Comparison of ENCODE assay signal across 1 mouse cellular context in the genomic region with DNA sequence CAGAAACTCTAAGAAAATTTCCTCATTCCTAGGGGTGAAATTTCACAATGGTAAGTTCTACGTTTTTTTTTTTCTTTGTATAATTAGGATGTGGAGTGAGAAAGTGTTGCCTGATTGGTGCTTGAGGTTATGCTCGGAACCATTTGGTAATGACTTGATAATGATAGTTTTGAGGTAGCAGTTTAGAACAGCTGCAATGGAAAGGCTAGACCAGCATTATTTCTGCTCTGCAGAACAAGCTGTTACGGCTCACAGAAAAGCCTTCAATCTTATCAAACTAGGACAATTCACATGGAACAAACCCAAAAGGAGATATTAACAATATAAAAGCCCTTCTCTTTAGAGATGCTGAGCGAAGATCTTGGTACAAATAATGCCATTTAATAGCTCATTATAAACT.
TF ChIP-seq lines count a peak whose summit lies in the region.

No protein-coding gene starts in this region.

TF ChIP-seq in MEL, 35 proteins besides CTCF, POLR2A, EP300 and RAD21 (continued from another document):
- no peak for TF ChIP-seq MEF2A (IDR thresholded peaks at IDR 0.05; ENCODE audit: extremely low read depth, insufficient replicate concordance, low read depth, low read length, poor library complexity, severe bottlenecking)
- TF ChIP-seq BHLHE40 (IDR thresholded peaks at IDR 0.05; ENCODE audit: borderline replicate concordance, low read depth, low read length): no peak
- no peak for TF ChIP-seq TAL1 (IDR thresholded peaks at IDR 0.05; ENCODE audit: low read length)
- TF ChIP-seq TCF12 (IDR thresholded peaks at IDR 0.05; ENCODE audit: low read depth, low read length): peak; percentile 75
- TF ChIP-seq CHD1 (IDR thresholded peaks at IDR 0.05; ENCODE audit: low read depth, low read length): no peak
- TF ChIP-seq KAT2A (conservative IDR thresholded peaks at IDR 0.05; ENCODE audit: low read depth, low read length): no peak
- no peak for TF ChIP-seq MAZ (IDR thresholded peaks at IDR 0.05; ENCODE audit: low read depth, low read length)
- no peak for TF ChIP-seq E2F4 (IDR thresholded peaks at IDR 0.05; ENCODE audit: borderline replicate concordance, low read depth, low read length)
- TF ChIP-seq MAX (IDR thresholded peaks at IDR 0.05; ENCODE audit: low read length): no peak
- no peak for TF ChIP-seq MXI1 (IDR thresholded peaks at IDR 0.05; ENCODE audit: low read depth, low read length)
- no peak for TF ChIP-seq NELFE (IDR thresholded peaks at IDR 0.05; ENCODE audit: low read depth, low read length)
- TF ChIP-seq UBTF (IDR thresholded peaks at IDR 0.05; ENCODE audit: borderline replicate concordance, insufficient read depth, low read depth, low read length): no peak
- no peak for TF ChIP-seq USF1 (IDR thresholded peaks at IDR 0.05; ENCODE audit: low read depth, low read length)
